11 mouse cellular contexts compared by ENCODE assay signal in the genomic region with DNA sequence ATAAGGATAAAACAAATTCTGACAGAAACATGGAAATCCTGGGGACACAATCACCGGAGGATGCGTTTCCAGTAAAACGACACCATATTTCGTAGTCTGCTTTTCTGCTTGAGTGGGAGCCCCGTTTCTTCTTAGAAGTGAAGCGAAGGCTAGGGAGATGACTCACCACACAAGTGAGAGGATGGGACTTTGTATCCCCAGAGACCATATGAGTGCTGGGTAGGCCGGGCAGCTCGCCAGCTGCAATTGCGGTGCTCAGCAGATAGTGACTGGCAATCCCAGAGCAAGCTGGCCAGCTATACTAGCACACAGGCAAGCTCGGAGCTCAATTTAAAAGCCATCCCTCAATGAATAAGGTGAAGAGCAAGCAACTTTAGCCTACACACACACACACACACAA. TPM values are rescaled to one million over a fixed set of nuclear protein-coding genes. Genes with fewer than 3 reads are reported as not detected.
DNase-seq lines count a peak whose midpoint lies in the region.
"Had no signal": no experiment of that assay in that cellular context is flagged by ENCODE, and none has a peak within 500 bp of the region (broad histone marks: within the 10 kb centered on the region; RNA-seq: fewer than 3 reads in every experiment).

No protein-coding gene starts in this region.

- H3K36me3 ChIP-seq in heart, embryonic 10.5 days = no peaks in the 10 kb centered on the region
- H3K36me3 ChIP-seq: midbrain, embryonic 15.5 days had no signal

- H3K27me3 ChIP-seq in heart, embryonic 10.5 days (ENCODE audit: insufficient read depth, poor library complexity, severe bottlenecking) = no peaks in the 10 kb centered on the region
- H3K27me3 ChIP-seq: midbrain, embryonic 15.5 days had no signal

- 85% methylated on average over 10 of the region's 10 CpGs for WGBS in heart, embryonic 10.5 days

- H3K9me3 ChIP-seq in heart, embryonic 10.5 days = no peaks in the 10 kb centered on the region
- H3K9me3 ChIP-seq: midbrain, embryonic 15.5 days had no signal

- no peak overlapping the region for H3K4me3 ChIP-seq in heart, embryonic 10.5 days
- H3K4me3 ChIP-seq: midbrain, embryonic 15.5 days had no signal

- DNase-seq in cerebellum, postnatal 25 days = peak; percentile 16 to 40
- DNase-seq in cerebellum, adult 11-12 months = no peak
- DNase-seq in brain, adult 2 months (ENCODE audit: low read depth, low spot score) = peak; percentile 89
- peak; percentile 35 to 66 for DNase-seq in layer of hippocampus, adult 18-20 months (ENCODE audit: low spot score in 2 of 2)
- DNase-seq in right cerebral cortex, adult 18-20 months = peak; percentile 73
- no peak for DNase-seq in spleen, postnatal 10 days (ENCODE audit: low spot score in 2 of 2)
- no peak for DNase-seq in heart, embryonic 10.5 days (ENCODE audit: low spot score)
- DNase-seq in yolk sac, embryonic 10.5 days (ENCODE audit: low spot score) = no peak
- DNase-seq: adrenal gland, postnatal 10 days; retina, postnatal 1 day had no signal

- H3K4me1 ChIP-seq in heart, embryonic 10.5 days = no peaks in the 10 kb centered on the region
- H3K4me1 ChIP-seq: midbrain, embryonic 15.5 days had no signal

- no peak overlapping the region for H3K27ac ChIP-seq in heart, embryonic 10.5 days
- H3K27ac ChIP-seq: midbrain, embryonic 15.5 days had no signal

RNA-seq across cellular contexts. Expression of gene Mapk10, which starts 50.3 kb away (rescaled TPM):
- 100 to 1,000 TPM; 454 to 460 TPM for total RNA-seq in layer of hippocampus, adult 18-20 months (2021)
- 0.10 and 0.29 TPM in 2 replicates for polyA plus RNA-seq in heart, embryonic 10.5 days (2016; fragmentation: Nextera tagmentation; extraction: Ambion mirVana)

Comparison
In these comparisons a context has a peak if more than half of its experiments do, and no peak if none do; other contexts are left out.
1. DNase-seq: peak in cerebellum, postnatal 25 days (2 of 2), brain, adult 2 months (single experiment), layer of hippocampus, adult 18-20 months (2 of 2) and right cerebral cortex, adult 18-20 months (single experiment); none in cerebellum, adult 11-12 months (single experiment), spleen, postnatal 10 days (0 of 2), heart, embryonic 10.5 days (single experiment) and yolk sac, embryonic 10.5 days (single experiment).